12 mouse cellular contexts compared by ENCODE assay signal in the genomic region with DNA sequence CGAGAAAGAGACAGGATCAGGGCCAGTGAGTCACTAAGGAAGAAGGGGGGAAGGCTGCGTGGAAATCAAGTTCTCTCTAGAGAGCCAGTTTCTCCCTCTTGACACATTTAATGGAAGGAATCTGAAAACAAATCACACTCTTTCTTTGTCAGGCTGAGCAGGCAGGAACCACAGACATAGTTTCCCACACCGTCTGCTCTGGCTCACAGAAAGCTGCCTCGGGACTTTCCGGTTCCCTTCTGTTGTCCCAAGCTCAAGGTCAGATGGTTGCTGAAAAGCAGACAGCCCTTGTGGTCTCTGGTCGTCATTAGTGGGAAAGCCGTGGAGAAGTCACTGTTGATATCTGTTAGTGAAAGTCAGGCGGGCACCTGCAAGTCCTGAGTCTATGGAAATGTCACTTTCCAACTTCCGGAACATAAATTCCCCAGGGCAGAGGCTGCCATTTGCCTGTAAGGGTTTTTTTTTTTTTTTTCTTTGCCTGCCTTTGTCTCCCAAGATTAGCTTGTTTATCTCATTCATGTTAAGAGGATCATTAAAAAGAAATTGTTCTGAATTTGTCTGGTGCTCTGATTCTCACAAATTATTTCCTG. TPM values are rescaled to one million over a fixed set of nuclear protein-coding genes. Genes with fewer than 3 reads are reported as not detected.
DNase-seq lines count a peak whose midpoint lies in the region; ATAC-seq lines count a peak whose summit lies in the region.
"Had no signal": no experiment of that assay in that cellular context is flagged by ENCODE, and none has a peak within 500 bp of the region (broad histone marks: within the 10 kb centered on the region; RNA-seq: fewer than 3 reads in every experiment).

No protein-coding gene starts in this region.

- H3K27me3 ChIP-seq in embryonic facial prominence, embryonic 10.5 days (replicated peaks; ENCODE audit: low read depth, poor library complexity, severe bottlenecking): no peaks in the 10 kb centered on the region
- no peaks in the 10 kb centered on the region for H3K27me3 ChIP-seq in stomach, embryonic 16.5 days (ENCODE audit: control insufficient read depth, insufficient read depth, low read length)
- no peaks in the 10 kb centered on the region for H3K27me3 ChIP-seq in midbrain, embryonic 15.5 days (replicated peaks)
- H3K27me3 ChIP-seq in midbrain, embryonic 10.5 days (ENCODE audit: low read depth, poor library complexity, severe bottlenecking): peaks cover 14% of the 10 kb centered on the region

- H3K9me3 ChIP-seq in embryonic facial prominence, embryonic 10.5 days: no peaks in the 10 kb centered on the region
- no peaks in the 10 kb centered on the region for H3K9me3 ChIP-seq in stomach, embryonic 16.5 days (replicated peaks; ENCODE audit: control insufficient read depth, low read length)
- H3K9me3 ChIP-seq in midbrain, embryonic 15.5 days: no peaks in the 10 kb centered on the region
- H3K9me3 ChIP-seq in midbrain, embryonic 10.5 days (replicated peaks): 0 out of 2 replicates have a peak, but pooled peaks cover 3% of the 10 kb centered on the region

- no peak overlapping the region for H3K9ac ChIP-seq in stomach, embryonic 16.5 days (ENCODE audit: low read length)
- no peak overlapping the region for H3K9ac ChIP-seq in midbrain, embryonic 15.5 days

- peak overlapping the region; percentile 51; the same call in 1 of the 2 replicates for H3K27ac ChIP-seq in embryonic facial prominence, embryonic 10.5 days (replicated peaks)
- H3K27ac ChIP-seq in stomach, embryonic 16.5 days (ENCODE audit: low read length): peak overlapping the region; percentile 50
- no peak overlapping the region for H3K27ac ChIP-seq in midbrain, embryonic 15.5 days
- no peak overlapping the region for H3K27ac ChIP-seq in midbrain, embryonic 10.5 days (replicated peaks)

- H3K4me2 ChIP-seq in stomach, embryonic 16.5 days (ENCODE audit: low read depth, low read length): no peak overlapping the region
- no peak overlapping the region for H3K4me2 ChIP-seq in midbrain, embryonic 15.5 days

- peak; percentile 13; the same call in 1 of the 2 replicates for ATAC-seq in stomach, embryonic 16.5 days (ENCODE audit: insufficient read depth, low FRiP score)
- ATAC-seq in midbrain, embryonic 15.5 days (replicated peaks): no peak

- intact Hi-C loops in heart, postnatal 36 days (cut with DNase I): loop anchor here (5.0 kb wide), 2 partner anchors 39 to 69 kb away; no protein-coding TSS in a partner anchor

- no peak overlapping the region for H3K4me3 ChIP-seq in embryonic facial prominence, embryonic 10.5 days
- H3K4me3 ChIP-seq in stomach, embryonic 16.5 days (replicated peaks; ENCODE audit: low read length): no peak overlapping the region
- H3K4me3 ChIP-seq in midbrain, embryonic 15.5 days: no peak overlapping the region
- H3K4me3 ChIP-seq in midbrain, embryonic 10.5 days: no peak overlapping the region

- WGBS in embryonic facial prominence, embryonic 10.5 days: 62% methylated on average over 9 of the region's 9 CpGs
- WGBS in stomach, embryonic 16.5 days: 47% methylated on average over 9 of the region's 9 CpGs
- 64% methylated on average over 9 of the region's 9 CpGs for WGBS in midbrain, embryonic 15.5 days
- WGBS in midbrain, embryonic 10.5 days: 83% methylated on average over 9 of the region's 9 CpGs

- peaks cover 23% of the 10 kb centered on the region for H3K4me1 ChIP-seq in embryonic facial prominence, embryonic 10.5 days
- peaks cover 9% of the 10 kb centered on the region; the same call in 1 of the 2 replicates for H3K4me1 ChIP-seq in stomach, embryonic 16.5 days (ENCODE audit: control insufficient read depth, insufficient read depth, low read length)
- H3K4me1 ChIP-seq in midbrain, embryonic 15.5 days: no peaks in the 10 kb centered on the region
- H3K4me1 ChIP-seq in midbrain, embryonic 10.5 days: peaks cover 4% of the 10 kb centered on the region; the same call in 1 of the 2 replicates

- peak; percentile 27 for DNase-seq in lung, postnatal 10 days
- DNase-seq in lung, postnatal 36 days: no peak
- DNase-seq in embryonic facial prominence, embryonic 10.5 days (ENCODE audit: low spot score): no peak
- DNase-seq in heart, postnatal 36 days: peak; percentile 38 to 53
- DNase-seq in midbrain, embryonic 10.5 days (ENCODE audit: low spot score): no peak
- no peak for DNase-seq in urinary bladder, postnatal 10 days (ENCODE audit: low spot score)
- DNase-seq: embryo, embryonic 11 days; gastrocnemius, postnatal 36 days; left cerebral cortex, postnatal 4 days; right cerebral cortex, postnatal 4 days had no signal

- no peaks in the 10 kb centered on the region for H3K36me3 ChIP-seq in embryonic facial prominence, embryonic 10.5 days (replicated peaks)
- H3K36me3 ChIP-seq in stomach, embryonic 16.5 days (ENCODE audit: control insufficient read depth, insufficient read depth, low read length): no peaks in the 10 kb centered on the region
- H3K36me3 ChIP-seq in midbrain, embryonic 15.5 days (replicated peaks): no peaks in the 10 kb centered on the region
- no peaks in the 10 kb centered on the region for H3K36me3 ChIP-seq in midbrain, embryonic 10.5 days

RNA-seq across cellular contexts. Expression of a gene that starts 10.9 kb away (rescaled TPM):
- 1.9 and 2.0 TPM in 2 replicates for polyA plus RNA-seq in embryonic facial prominence, embryonic 10.5 days (2016; fragmentation: Nextera tagmentation; extraction: Ambion mirVana)
- 1 to 10 TPM; 1.9 to 2.0 TPM for total RNA-seq in heart, postnatal 36 days (2021)
- polyA plus RNA-seq in stomach, embryonic 16.5 days (2015; fragmentation: Nextera tagmentation; extraction: Ambion mirVana): 0.84 and 0.87 TPM in 2 replicates
- 1.3 and 1.4 TPM in 2 replicates for polyA plus RNA-seq in midbrain, embryonic 15.5 days (2015; fragmentation: Nextera tagmentation; extraction: Ambion mirVana)
- polyA plus RNA-seq in midbrain, embryonic 10.5 days (2016; fragmentation: Nextera tagmentation; extraction: Ambion mirVana): 2.2 and 2.6 TPM in 2 replicates

Comparison
In these comparisons a context has a peak if more than half of its experiments do, and no peak if none do; other contexts are left out.
1. DNase-seq: peak in lung, postnatal 10 days (single experiment) and heart, postnatal 36 days (2 of 2); none in lung, postnatal 36 days (single experiment), embryonic facial prominence, embryonic 10.5 days (single experiment), midbrain, embryonic 10.5 days (single experiment) and urinary bladder, postnatal 10 days (single experiment).
2. H3K27ac ChIP-seq: peak in embryonic facial prominence, embryonic 10.5 days (single experiment) and stomach, embryonic 16.5 days (single experiment); none in midbrain, embryonic 15.5 days (single experiment) and midbrain, embryonic 10.5 days (single experiment).